Mouse (Mus musculus): ENCODE results near the gene Fam241a.

The Fam241a gene

DNA sequence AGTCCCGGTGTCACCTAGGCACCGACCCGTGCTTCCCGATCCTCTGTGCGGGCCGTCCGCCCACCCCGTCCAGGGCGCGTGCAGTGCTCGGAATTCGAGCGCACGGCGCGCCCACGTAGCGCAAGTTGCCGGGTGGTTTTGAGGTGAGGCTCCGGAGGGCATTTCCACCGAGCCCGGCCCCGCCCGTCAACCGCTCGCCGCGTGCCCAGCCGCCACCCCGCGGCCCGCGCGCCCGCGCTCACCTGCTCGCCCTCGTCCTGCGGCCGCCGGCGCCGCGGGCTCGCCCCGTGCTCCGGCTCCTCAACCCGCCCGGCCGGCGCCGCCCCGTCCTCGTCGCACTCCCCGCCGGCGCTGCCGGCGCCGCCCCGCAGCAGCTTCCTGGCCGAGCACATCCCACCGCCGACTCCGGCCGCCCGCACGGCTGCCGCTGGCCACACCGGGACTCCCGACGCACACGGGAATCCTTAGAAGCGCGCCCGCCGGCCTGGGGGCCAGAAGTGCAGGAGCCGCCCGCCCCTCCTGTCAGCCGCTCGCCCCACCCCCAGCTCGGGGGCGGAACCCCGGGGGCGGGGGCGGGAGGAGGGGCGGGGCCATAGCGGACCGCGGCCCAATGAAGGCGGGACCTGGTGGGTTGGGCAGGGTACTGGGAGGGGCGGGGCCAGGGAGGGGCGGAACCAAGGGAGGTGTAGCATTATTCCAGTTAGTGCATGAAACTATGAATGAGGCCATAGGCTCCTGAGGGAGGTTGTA, at the start of gene Fam241a:
TSS of gene Fam241a (minus strand) at position 533 of the 750 bp plus-strand sequence.
- DNase-seq: peak; percentile 74

DNA sequence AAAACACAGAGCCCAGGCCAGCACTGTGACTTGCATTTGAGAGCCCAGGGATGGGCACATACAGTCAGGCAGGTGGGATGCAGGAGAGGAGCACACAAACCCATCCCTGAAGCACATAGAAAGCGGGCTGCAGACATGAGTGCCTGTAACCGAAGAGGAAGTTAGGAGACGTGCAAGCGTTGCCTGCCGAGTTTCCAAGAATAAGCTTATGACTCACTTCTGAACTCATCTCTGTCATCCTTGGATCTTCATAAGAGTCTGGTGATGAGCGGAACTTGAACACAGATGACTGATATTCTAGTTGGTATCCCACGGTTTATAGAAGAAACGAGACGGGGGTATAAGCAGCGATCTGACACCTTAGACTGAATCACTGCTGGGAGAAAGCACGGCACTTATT, 36.3 kb upstream of the Fam241a start:
- DNase-seq: no peak

DNA sequence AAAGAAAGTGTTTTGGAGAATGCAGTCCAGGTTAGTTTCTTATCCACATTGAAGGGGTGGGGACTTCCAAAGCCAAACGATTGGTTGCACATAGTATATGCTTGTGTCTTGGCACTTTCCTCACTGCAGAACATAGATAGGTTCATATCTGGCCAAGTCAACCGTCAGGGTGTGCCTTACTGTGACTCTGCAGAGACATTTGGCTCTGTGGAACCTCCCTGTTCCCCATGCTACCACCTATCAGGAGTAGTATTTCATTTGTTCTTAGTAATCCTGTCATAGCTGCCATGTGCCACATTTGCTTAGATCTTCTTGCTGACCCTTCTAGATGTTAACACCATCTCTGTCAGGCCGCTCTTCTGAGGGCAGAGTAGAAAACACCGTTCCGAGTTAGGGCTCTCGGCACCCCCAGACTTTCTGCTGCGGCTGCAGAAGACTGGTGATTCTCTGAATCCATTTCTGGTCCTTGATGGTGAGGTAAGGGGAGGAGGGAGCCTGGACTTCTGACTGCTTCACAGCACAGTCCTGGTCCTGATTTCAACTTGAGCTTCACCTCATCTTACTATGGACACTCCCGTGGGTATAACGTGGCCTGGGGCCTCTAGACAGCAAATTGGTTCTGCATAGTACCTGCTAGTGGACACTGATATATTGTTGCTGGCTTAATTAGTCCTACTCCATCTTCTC, 34.3 kb upstream of the Fam241a start:
- DNase-seq: no peak

DNA sequence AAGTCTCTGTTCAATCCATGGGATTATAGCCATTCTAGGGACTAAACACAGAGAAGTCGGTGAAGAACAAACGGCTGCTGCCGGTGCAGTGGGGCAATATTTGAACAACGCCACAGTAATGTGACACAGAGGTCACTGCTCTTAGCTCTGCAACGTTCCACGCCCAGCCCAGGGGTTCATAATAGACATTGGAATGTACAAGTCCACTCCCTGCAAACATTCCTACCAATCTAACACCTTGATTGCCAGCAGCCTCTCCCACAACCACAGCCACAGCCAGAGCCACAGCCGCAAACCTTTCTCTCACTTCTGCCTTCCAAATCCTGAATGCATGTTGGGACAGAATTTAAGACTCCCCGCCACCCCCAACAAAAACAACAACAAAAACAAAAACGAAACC, 33.8 kb upstream of the Fam241a start:
- no peak for DNase-seq

DNA sequence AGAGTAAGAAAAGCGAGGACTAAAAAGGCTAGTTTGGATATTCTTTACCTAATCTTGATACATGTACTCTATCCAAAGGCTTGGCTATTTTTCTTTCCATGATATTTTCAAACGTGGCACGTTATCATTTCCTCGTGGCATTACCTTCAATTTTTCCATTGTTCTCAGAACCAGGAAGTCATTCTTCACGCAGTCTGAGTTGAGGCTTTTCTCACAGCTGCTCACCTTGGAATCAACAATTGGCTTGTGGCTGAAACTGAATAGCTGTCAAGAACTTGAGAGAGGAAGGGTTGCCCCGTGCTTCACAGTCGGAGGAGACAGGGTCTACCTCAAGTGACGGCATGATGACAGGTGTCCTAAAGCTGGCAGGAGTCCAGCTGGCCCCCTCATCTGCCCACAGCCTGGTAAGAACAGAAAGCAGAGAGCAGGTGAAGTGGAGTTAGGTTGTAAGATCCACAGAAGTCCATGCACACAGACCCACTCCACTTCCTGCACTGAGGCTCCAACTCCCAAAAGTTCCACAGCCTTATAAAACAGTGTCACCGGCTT, 30.6 kb upstream of the Fam241a start:
- no peak for DNase-seq

DNA sequence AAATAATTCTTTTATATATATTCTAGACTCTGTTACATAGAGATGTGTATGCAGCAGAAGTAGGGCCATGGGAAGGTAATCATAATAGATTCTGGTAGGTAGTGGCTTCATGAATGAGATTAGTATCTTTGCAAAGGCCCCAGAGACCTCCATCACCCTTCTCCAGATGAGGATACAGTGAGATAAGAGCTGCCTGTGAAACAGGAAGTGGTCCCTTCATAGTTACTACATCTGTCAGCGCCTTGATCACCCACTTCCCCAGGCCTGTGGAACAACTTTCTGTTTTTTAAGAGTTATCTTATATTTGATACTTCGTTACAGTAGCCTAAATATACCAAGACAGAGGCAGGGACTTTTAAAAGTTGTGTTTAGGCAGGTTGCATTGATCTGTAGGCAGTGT, 28.3 kb upstream of the Fam241a start:
- no peak for DNase-seq

DNA sequence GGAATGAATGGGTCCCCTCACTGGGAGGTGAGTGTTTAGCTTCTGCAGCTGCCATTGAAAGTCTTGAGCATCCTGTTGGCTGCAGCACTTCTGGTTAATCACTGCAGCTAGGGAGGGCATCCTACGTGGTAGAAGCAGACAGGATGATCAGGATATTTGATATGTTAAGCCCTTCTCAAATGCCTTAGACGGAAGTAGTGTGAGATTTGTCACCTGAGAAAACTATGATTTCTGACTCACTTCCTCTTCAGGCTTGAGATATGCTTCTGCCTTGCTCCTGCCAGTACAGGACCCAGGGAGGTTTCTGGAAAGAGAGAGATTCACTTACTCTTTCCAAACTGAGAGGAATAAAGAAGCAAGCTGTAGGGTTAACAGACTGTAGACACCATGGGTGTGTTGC, 27.1 kb upstream of the Fam241a start:
- DNase-seq: no peak

DNA sequence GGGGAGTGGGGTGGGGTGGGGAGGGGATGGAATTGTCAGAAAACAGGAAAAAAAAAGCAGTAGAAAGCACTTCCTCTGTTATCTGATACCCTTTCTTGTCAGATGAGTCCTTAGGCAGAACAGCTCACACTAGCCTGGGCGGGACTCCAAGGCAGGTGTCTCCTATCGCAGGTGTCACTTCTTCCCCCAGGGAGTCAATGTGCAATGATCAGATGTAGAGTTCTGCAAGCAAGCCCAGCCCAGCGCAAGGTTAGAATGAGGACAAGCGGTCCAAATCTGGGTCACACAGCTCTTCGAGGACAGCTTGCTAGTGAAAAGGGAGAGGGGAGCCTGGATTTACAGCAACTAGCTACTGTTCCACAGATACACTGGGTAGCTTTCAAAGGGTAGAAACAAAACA, 26.0 kb upstream of the Fam241a start:
- DNase-seq: no peak

DNA sequence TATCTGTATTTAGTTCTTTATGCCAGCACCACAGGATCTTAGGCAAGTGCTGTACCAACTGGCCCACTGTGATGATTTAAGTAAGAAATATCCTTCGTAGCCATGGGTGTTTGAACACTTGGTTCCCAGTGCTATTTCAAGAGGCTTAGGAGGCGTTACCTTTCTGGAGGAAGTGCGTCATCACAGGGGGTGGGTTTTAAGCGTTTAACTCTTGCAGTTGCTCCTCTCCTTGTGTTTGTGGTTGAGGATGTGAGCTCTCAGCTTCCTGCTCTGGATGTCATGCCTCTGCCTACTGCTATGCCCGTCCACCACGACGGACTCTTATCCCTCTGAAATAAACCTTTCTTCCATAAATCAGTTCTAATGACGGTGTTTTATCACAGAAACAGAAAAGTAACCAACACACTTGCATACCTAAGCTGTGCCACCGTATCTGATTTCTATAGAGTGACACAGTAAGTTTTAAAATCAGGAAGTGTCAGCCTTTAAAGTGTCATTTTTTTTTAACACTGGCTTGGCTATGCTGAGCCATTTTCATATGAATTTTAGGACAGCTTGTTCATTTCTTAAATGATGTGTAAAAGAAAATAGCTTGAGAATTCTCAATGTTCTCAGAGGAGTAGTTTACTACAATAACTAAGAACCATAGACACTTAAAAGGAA, 22.0 kb upstream of the Fam241a start:
- no peak for DNase-seq

DNA sequence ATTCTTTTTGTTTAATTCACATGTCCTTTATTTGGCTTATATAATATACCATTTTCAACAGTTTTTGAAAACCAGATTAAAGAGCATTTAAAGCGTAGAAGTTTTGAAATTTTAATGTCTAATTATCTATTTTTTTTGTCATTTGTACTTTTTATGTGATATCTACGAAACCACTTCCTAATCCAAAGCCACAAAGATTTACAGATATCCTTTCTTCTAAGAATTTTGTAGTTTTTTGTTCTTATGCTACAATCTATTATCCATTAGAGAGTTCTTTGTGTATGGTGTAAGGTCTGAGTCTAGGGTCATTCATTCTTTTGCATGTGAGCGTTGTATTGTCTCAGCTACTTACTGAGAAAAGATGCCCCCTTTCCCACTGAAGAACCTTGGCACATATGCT, 21.4 kb upstream of the Fam241a start:
- DNase-seq: no peak

DNA sequence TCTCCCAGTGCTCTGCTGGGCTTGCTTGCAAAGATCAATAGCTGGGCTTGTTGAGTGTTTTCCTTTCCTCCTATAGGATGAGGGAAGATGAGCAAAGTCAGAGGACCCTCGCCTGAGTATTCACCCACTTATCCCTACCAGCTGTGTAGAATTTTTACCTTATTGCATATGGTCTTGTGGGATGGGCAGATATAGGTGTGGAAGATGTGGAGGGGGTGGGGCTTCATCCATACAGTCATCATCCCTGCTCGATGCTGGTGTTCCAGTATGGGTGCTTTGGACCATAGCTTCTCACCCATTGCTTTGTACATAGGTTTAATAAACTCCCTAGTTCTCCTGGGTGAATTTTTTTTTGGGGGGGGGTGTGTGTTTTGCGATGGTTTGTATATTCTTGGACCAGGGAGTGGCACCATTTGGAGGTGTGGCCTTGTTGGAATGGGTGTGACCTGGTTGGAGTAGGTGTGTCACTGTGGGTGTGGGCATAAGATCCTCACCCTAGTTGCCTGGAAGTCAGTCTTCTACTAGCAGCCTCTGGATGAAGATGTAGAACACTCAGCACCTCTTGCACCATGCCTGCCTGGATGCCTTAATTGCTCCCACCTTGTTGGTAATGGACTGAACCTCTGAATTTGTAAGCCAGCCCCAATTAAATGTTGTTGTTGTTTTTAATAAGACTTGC, 19.7 kb upstream of the Fam241a start:
- no peak for DNase-seq

DNA sequence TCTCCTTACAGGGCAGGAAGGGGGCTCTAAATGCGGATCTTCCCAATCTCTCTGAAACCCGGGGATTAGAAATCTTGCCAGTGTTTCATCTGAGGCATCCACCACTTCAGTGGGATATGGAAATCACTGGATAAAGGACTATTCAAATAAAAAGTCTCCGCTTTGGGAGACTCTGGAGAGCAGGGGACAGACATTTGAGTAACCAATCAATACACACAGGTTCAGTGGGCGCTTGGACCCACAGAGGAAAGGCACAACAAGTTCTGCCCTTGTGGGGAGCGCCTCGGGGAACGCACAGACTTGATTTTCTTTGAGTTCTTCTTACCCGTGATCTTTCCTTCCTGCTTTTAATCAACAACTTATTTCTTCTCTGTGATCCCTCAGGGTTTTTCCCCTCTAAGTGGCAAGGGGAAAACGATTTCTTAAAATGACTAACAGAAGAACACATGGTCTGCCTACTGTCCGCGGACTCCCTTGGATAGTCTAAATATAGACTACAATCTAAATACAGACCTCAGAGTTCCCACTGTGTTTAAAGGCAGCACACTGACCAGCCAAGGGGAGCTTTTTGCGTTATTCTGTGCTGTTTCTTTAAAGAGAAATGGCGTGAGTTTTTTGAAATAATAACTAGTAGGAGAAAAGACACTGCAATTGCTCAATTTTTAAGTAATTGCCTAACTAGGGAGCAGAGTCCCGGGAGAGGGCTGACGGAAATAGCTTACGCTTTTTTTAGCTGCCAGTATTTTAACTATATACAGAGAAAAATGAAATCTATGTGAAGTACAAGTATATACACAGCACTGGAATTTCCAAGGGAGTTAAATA, 18.0 kb upstream of the Fam241a start:
- no peak for DNase-seq

DNA sequence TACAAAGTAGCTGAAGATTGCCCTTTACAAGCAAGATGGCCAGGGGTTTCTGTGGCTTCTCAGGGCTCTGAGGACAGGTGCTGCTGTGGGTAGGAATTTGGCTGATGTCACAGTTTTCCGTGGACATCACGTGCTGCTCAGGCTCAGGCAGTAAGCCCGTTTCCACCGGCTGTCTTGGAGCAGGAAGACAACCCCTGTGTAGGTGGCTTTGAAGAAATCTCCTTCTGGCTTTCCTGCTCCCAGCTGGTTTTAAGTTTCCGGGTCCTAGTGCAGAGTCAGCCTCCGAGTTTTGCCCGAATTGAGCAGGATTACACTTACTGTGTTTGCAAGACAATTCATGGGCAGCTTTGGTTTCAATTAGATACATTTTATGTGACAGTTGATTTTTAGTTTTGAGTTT, 13.8 kb upstream of the Fam241a start:
- no peak for DNase-seq

DNA sequence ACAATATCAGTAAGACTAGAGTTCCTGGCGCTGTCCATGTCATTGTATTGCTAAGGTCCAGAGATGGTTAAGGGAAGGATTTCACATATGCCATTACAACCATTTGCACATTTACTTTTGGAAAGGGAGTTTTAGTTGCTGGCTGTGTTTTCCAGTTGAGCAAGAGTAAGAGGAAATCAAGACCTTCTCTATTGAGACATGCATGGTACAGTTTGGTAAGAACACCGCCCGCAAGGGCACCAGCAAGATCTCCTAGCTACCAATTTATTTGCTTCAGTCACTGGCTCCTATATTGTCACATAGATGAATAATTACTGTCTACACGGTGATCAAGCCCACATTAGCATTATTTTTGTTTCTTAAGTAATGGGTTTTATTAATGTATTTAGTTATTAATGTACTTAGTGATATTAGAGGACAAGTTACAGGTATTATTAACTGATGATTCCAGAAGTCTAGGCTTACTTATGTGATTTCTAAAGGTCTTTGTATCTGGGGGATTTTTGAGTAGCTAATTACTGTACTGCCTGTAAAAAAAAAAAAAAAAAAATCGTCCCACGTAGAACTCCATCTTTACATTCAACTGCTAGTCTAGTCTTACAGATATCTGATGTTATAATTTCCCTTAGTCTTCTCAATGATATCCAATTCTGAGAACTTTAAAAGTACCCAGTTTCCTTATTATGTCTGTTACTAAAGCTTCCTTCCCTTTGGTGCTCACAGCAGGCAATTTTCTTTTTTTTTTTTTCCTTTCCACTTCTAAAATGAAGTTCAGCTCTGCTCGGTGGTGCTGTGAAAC, 944 bp downstream of the Fam241a start:
- no peak for DNase-seq

DNA sequence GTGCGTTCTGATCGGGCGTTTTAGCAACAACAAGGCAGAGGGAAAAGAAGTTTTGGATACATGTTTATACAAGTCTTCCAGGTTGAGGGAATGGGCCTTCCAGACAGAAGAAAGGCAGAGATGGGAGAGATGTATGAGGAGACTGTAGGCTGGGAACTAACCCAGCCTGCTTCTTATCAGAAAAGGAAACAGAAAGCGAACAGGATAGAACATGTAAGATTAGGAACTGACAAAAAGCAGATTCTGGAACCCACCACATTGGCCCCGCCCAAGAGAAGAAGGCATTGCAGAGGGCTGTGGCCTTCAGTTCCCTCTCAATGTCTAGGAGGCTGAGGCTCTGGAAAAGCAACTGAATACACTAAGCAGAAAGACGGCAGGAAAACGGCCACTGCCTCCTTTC, 2.2 kb downstream of the Fam241a start:
- no peak for DNase-seq

DNA sequence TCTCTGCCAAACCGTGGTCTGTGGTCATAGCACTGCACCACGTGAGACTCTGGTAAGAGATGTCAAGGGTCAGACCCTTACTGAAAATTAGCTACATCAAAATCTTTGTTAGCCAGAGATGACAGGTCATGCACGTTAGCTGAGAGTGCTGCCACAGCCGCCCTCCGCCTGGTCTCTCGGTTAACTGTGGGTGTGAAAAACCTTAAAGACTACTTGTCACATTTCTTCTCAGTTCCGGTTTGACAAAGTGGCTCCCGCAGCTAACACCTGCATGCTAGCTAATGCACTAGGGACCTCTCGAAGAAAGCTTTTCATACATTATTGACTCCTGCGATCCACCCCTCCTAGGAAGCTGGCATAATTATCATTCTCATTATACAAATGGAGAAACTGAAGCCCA, 4.2 kb downstream of the Fam241a start:
- no peak for DNase-seq

DNA sequence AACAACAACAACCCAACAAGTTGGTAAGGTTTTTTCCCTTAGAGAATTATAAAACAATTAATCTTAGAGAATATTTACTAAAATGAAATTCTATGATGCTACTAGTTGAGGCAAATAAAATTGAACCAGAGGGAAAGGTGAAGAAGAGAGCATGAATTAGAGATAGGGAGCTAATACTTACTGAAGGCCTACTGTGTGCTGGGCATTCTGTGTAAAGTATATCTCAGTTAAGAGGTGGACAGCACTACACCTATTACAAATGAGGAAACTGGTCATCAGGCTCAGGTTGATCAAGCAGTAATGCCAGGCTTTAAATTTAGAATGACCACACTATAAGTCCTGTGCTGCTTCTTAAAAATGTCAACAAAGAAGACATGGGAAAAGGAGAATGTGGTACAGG, 6.1 kb downstream of the Fam241a start:
- no peak for DNase-seq

DNA sequence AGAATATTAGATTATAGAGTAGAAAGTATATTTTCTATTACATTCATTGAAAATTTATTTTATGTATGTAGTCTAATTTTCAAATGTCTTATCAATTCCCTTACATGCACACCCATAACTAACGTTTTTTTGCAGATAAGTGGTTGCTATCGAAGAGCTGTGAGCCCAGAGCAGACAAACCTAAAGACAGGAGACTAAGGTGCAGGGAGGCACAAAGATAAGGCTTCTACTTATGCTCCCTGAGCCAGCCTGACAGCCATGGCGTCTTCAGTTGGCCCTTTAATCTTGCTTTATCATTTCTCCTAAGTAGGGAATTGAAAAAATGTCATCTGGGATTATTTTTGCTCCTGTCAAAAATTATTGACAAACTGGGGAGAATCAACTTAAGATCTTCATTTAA, 6.6 kb downstream of the Fam241a start:
- no peak for DNase-seq

DNA sequence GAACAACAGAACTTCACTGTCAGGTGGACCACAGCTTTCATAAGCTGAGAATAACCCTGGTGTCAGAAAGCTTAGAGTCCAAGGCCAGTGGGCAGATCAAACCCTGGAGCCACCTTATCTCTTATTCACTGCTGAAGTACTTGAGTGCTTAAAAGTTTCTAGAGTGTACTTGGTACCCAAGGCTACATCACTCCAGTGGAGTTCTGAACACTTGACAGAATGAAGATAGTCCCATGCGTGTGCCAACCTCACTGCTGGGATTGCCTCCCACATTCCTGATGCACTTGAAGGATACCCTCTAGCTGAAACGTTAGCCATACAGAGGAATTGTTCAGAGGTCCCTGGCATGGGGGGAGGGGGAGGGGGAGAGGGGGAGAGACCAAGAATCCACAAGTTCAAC, 14.4 kb downstream of the Fam241a start:
- no peak for DNase-seq

DNA sequence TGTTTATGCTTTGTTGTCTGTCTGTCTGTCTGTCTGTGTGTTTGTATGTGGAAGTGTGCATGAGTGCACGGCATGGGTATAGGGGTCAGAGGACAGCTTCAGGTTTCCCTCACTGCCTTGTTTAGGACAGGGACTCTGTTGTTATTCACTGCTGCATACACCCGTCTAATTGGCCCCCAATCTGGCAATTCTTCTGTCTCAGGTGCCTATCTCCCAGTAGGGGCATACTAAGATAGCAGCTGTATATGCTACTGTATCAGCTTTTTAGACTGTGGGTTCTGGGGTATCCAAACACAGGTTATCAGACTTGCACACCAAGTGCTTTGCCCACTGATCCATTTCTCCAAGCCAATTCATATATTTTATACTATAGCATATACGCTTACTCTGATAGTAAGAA, 16.2 kb downstream of the Fam241a start:
- no peak for DNase-seq

DNA sequence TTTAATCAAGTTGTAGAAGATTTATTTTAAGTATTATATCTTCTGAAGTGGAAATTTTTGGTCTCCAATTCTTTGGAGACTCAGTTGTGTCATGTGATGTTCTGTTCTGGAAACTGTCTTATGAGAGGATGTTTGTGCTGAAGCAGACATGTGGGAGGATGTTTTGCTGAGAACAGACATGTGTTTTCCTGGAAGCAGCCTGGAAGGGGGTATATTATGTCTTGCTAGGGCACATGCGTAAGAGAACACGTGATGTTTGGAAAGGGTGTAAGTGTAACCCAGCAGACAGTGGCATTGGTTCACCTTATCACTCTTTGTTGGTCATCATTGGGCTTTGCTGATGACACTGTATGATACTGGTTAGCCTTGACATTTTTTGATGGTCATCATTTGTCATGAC, 20.6 kb downstream of the Fam241a start:
- no peak for DNase-seq

DNA sequence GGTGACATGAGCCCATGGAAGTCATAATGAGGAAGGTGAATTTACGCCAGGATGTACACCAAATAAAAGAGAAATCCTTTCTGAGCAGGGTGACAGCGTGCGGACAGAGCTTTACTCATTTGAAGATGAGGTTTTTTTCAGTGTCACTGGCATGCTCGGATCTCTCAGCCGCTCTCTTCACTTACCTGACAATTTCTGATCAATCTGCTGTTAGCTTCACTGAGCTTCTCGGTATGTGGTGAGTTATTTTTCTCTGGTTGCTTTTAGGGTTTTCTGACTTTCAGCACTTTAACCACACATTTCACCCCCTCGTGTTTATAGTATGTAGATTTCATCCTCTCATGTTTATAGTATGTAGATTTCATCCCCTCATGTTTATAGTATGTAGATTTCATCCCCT, 21.1 kb downstream of the Fam241a start:
- DNase-seq: no peak

Measured in layer of hippocampus, adult 9-11 months (tissue).